Mouse (Mus musculus) central nervous system, embryonic 14 days (tissue): Measurements from ENCODE around the gene Nwd1. TPM values are rescaled to one million over a fixed set of nuclear protein-coding genes. Genes with fewer than 3 reads are reported as not detected.

Experiments
- polyA plus RNA-seq: library from polyadenylated mRNA; depleted of rRNA; stranded (reverse); fragments of >200 nt; gene quantifications from 2 replicates; pipeline ENCODE4 v1.2.3, GENCODE M21; 2012; rRNA removed

The Nwd1 gene
- 2.4 and 2.8 TPM in 2 replicates for polyA plus RNA-seq

GRCm38 (mm10) chr8:72646060-72646767 lies at the start of gene Nwd1:
Gene Nwd1, plus strand, starts transcription at chr8:72646711.

GRCm38 (mm10) chr8:72722769-72723650 lies 76.5 kb downstream of the Nwd1 start, which contains the start of gene Sin3b:
Gene Sin3b, plus strand, starts transcription at chr8:72723285.

DNA sequence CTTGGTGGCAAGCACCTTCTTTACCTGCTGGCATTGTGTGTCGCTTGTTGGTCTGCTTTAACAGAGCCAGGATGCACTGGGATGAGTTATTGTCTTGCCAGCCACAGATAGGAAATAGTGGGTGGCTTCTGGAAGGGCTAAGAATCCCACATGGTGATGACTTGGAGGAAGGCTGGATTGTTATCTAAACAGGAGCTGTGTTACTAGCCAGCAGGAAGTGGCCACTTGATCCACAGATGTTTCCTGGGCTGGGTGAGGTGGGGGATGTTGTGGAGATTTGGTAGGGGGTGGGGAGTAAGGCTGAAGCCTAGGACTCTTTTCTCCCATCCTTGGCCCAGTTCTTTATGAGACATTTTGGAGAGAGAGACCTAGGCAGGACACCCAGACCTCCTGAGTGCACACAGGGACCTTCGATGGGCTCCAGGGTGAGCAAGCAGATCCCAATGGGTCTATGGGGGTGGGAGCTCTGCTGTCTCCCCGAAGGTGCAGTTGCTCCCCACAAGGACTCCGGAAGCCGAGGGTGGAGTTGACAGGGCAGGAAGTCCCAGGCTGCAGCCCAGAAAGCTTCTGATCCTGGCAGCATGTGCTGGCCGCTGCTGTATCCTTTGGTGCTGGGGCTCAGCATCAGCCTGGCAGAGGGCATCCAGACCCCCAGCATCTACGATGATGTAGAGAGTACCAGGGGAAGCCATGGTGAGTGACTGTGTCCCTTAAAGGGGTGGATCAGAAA lies 115.0 kb downstream of the Nwd1 start, which contains the start of gene F2rl3:
TSS of gene F2rl3 (plus strand) at position 559 of the 730 bp plus-strand sequence.

Other genes starting within 250 kb of the Nwd1 start
- 111 and 112 TPM in 2 replicates for gene Eps15l1, start 225.3 kb upstream of the Nwd1 start, polyA plus RNA-seq
- 0.55 and 0.74 TPM in 2 replicates for gene Calr3, start 202.8 kb upstream of the Nwd1 start, polyA plus RNA-seq
- 14.9 and 15.2 TPM in 2 replicates for gene 1700030K09Rik, start 202.8 kb upstream of the Nwd1 start, polyA plus RNA-seq
- gene Cherp, start 171.5 kb upstream of the Nwd1 start, polyA plus RNA-seq: 75.3 and 90.3 TPM in 2 replicates
- gene Slc35e1, start 154.1 kb upstream of the Nwd1 start, polyA plus RNA-seq: 26.4 and 26.6 TPM in 2 replicates
- gene Med26, start 98.4 kb upstream of the Nwd1 start, polyA plus RNA-seq: 15.4 and 15.5 TPM in 2 replicates
- 81.0 and 81.2 TPM in 2 replicates for gene Smim7, start 75.6 kb upstream of the Nwd1 start, polyA plus RNA-seq
- 21.2 and 28.7 TPM in 2 replicates for gene Tmem38a, start 74.7 kb upstream of the Nwd1 start, polyA plus RNA-seq
- gene Sin3b, start 76.6 kb downstream of the Nwd1 start, polyA plus RNA-seq: 181 and 184 TPM in 2 replicates
- gene F2rl3, start 115.2 kb downstream of the Nwd1 start, polyA plus RNA-seq: 0.96 and 1.0 TPM in 2 replicates